Mouse (Mus musculus): ENCODE data around the gene Rasgrp4.
"Not testable (repeated sequence)": the region's sequence is repeated elsewhere in the genome, so short reads cannot be mapped to it uniquely, and the experiment has no call there.

Gene Rasgrp4

GRCm38 (mm10) chr7:29178106-29178505 is 43.5 kb downstream of the Rasgrp4 start:
- no peak for DNase-seq (ENCODE audit: low spot score in 2 of 2)

DNA sequence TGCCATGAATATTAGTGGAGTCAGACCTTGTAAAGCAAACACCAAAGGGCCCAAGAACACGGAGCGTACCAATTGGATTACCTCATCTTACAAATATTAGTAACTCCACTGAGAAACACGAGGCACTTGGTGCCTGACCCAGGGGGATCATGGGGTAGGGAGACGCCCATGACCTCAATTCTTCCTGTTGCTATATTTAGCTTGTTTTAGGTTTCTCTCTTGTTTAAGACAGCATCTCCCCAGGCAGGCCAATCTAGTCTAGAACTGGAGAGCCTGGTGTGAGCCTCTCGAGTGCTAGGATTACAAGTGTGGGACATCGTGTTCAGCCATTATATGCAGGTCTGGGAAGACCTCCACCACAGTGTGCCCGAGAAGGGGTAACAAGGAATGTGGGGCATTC is 44.7 kb downstream of the Rasgrp4 start:
- no peak for DNase-seq (ENCODE audit: low spot score in 2 of 2)

GRCm38 (mm10) chr7:29180077-29180853 is 45.6 kb downstream of the Rasgrp4 start, which contains the start of gene Psmd8:
TSS of gene Psmd8 (minus strand) at chr7:29180701.
- peak; percentile 84 to 95 for DNase-seq (ENCODE audit: low spot score in 2 of 2)

- no peak for DNase-seq (ENCODE audit: low spot score in 2 of 2)
These were observed 46.2 kb downstream of the Rasgrp4 start for GRCm38 (mm10) chr7:29180854-29181236.

DNA sequence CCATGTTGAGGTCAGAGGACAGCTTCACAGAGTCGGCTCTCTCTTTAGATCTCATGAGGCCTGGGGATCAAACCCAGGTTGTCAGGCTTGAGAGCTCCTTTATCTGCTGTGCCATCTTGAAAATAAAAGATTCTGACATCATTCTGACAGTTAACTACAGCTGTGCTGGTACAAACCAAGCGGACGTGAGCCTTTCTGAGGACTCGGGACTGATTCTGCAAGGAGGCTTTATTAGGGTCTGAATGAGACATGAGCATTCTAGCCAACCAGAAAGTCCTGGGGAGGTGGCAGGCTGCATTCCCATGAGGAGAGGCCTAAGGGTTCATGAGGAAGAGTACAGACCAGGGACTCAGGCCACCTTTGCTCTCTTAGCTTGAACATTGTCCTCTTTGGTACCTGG is 46.7 kb downstream of the Rasgrp4 start:
- DNase-seq (ENCODE audit: low spot score in 2 of 2): not testable (repeated sequence)

DNA sequence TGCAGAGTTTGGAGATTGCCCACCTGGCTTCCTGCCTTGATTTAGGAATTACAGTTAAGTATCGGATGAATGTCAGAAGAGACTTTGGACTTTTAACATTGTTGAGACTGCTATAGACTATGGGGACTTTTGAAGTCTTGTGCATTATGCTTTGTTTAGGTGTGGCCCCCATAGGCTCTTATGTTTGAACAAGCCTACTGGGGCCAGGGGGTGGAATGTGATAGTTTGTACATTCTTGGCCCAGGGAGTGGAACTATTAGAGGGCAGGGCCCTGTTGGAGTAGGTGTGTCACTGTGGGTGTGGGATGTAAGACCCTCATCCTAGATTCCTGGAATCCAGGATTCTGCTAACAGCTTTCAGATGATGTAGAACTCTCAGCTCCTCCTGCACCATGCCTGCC is 59.6 kb downstream of the Rasgrp4 start:
- DNase-seq (ENCODE audit: low spot score in 2 of 2): not testable (repeated sequence)

DNA sequence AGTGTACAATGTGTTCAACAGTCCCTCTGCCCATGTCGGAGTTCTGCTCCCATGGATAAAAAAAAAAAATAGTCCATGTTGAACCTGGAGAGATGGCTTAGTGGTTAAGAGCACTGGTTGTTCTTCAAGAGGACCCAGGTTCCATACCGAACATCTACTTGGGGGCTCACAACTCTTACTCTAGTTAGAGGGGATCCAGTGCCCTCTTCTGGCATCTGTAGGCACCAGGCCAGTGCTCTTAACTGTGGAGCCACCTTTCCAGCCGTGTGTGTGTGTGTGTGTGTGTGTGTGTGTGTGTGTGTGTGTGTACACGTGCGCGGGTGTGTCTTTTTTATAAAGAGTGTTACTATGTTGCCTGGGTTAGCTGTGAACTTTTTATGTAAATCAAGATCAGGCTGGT is 67.9 kb downstream of the Rasgrp4 start:
- DNase-seq (ENCODE audit: low spot score in 2 of 2): no peak
